Mouse (Mus musculus): Measurements from ENCODE around the gene Adcy9. TPM values are rescaled to one million over a fixed set of nuclear protein-coding genes. Genes with fewer than 3 reads are reported as not detected.

Gene Adcy9
- polyA plus RNA-seq, 1 experiment, result 0.01 TPM

DNA sequence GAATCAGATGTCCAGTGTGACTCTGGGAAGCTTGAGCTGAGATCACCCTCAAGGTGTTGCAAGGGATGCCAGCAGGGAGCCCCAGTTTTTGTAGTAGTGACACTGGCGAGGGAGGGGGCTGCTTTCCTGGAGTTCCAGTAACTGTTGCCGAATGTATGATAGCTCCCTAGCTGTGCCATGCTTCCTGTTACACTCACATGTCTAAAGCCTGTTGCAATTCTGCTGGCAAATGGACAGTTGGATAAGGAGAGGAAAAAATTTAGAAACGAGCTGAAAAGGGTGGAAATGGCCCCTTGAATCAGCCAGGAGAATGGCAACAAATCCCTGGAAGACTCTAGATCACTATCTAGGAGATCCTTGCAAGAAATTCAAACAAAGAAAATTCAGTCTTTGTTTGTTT is 140.7 kb downstream of the Adcy9 start:
- TF ChIP-seq GATA1 (IDR thresholded peaks at IDR 0.05; ENCODE audit: low read length), result no peak

DNA sequence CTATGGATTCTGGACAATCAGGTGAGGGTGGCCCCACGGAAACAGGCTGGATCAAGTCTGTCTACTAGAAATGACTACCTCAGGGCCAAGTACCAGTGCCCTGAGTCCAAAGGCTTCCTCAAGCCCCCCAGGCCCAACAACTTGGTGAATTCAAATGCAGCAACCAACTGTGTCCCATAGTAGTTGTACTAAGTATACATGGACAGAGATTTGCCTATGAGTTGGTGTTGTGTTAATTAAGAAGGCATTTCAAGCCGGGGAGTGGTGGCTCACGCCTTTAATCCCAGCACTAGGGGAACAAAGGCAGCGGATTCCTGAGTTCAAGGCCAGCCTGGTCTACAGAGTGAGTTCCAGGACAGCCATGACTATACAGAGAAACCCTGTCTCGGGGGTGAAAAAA is 143.7 kb downstream of the Adcy9 start:
- TF ChIP-seq GATA1 (IDR thresholded peaks at IDR 0.05; ENCODE audit: low read length), result no peak

DNA sequence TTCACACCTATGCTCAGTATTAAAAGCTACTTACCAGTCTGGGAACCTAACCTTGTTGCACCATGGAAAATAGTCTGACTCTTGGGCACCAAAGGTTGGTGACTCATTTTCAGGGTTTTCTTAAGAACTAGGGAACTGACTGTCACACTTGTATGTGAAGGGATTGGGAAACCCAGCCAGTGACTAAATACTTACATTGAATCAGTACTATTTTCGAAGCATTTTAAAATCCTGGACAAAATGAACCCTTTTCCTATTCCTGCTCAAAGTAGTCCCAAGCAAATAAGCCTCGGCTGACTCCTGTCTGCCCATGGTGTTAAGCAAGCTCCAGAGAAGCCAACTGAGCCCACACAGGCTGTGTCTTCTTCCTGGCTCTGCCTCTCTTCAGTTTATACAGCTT is 144.1 kb downstream of the Adcy9 start:
- TF ChIP-seq GATA1 (IDR thresholded peaks at IDR 0.05; ENCODE audit: low read length), result no peak

DNA sequence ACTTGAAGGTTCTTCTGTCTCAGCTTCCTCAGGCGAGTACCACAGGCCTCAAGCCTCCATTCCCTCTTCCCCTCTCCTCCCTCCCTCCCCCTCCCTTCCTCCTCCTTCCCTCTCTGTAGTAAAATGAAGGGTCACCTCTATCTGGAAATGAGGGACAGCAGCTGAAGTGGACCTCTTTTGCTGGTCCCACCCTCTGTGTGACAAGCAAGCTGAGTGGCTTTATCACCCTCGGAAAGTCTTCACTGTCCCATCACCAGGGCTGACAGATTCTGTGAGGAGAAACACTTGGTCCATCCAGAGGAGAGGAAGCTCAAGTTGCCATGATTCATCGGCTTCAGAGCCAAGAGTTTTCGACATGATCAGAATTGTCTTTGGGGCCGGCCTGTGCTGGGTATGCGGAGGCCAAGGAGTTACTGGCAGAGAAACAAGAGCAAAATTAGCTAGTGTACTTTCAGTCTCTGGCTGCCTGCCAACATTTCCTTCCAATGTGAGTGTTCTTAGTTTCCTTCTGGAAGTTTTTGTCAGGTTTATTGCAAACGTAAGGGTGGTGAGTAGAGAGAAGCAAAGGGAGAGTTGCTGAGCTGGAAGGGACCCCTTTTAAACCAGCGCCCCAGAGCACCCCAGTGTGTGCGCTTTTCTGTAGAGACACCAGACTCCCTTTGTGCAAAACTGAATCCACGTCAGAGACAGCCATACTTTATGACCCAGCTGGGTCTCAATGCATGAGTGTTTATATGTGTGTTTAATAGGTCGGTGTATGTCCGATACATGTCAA is 146.4 kb downstream of the Adcy9 start:
- TF ChIP-seq GATA1 (IDR thresholded peaks at IDR 0.05; ENCODE audit: low read length), result no peak

DNA sequence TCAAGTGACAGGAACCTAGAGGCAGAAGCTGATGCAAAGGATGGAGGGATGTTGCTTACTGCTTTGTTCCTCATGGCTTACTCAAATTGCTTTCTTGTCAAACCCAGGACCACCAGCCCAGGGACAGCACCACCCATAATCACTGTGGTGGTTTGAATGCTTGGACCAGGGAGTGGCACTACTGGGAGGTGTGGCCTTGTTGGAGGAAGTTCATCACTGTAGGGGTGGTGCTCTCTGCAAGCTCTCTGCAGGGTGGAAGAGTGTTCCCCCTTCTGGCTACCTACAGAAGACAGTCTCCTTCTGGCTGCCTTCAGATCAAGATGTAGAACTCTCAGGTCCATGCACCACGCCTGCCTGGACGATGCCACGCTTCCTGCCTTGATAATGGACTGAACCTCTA is 148.0 kb downstream of the Adcy9 start:
- TF ChIP-seq GATA1 (IDR thresholded peaks at IDR 0.05; ENCODE audit: low read length), result no peak

DNA sequence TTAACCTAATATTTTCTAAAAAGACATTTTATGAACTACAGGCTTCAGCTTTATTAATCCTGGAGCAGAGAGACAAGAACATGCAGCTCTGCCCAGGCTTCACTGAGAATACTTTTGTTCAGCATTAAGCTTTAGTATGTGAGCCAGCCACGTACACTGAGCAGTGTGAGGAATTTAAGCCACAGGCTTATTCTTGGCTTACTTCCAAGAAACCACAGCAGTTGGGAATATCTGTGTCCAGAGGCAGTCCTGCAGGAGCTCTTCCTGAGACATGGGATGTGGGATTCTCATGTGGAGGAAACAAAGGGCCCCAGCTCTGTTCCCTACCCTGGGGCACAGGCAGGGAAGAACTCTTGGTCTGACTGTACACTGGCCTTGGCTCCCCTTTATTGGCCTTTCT is 149.4 kb downstream of the Adcy9 start:
- no peak for TF ChIP-seq GATA1 (IDR thresholded peaks at IDR 0.05; ENCODE audit: low read length)

DNA sequence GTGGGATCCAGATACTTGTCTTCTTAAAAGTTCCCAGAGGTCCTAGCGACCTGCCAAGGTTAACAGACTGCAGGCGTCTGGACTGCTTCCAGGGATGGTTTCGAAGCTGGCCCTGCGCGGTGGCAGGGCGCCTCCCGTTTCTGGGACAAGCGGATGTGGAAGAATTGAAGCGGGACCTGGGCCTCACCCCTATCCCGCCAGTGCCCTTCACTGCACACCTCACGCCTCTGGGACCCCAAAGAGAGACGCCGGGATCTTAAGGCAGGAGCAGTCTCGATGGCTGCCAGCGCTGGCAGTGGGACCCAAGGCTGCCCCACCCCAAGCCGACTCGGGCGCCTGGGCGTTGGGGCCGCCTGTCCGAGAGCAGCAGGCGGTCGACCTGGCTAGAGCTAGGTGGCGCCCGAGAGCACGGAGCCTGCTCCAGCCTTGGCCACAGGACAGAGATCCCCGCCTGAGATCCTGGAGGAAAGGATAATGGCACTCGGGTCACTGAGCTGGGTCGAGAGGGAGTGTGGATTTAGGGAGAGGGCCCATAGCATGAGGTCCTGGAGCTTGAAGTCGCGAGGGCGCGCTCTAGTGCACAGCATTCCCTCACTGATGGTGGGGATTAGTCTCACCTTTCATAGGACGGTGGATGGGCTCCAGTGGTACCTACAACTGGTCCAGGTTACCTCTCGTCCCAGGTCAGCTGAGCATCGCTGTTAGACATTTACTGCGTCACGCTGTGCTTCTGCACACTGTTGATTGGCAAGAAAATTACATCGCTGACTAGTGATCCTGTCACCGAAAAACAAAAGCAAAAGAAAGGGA is 152.2 kb downstream of the Adcy9 start:
- no peak for TF ChIP-seq GATA1 (IDR thresholded peaks at IDR 0.05; ENCODE audit: low read length)

DNA sequence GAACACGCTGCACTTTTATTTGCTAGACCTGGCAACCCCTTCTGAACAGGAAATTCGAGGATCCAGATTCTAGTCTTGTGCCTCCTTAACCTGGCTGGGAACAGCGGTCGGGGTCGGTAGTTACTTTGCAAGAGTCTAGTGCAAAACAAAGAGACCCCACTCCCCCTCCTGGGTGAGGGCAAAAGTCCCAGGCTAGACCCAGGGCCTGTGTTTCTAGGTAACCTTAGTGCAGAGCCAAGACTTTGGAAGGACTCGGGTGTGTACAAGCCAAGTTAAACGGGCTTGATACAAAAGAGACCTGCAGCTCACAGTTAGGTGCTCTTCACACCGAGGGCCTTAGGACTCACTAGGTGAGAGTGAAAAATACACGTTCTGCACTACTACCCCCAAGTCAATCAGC is 152.8 kb downstream of the Adcy9 start:
- no peak for TF ChIP-seq GATA1 (IDR thresholded peaks at IDR 0.05; ENCODE audit: low read length)

DNA sequence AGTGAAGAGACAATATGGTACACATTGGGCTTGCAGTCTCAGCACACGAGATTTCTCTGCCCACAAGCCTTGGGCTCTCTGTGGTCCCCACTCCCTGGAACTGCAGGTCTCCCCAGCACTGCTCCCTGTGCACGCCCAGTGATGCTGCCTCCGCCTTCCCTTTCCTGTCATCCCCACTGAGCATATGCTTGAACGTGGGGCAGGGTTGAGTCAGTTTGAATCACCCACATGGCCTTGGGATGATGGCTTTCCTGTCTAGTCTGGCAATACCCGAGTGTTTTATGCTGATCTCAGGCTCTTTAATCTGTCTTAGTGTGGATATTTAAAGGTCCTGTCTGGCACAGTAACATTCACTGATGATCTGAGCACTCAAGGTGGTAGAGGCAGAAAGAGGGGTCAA is 154.9 kb downstream of the Adcy9 start:
- TF ChIP-seq GATA1 (IDR thresholded peaks at IDR 0.05; ENCODE audit: low read length), result no peak

DNA sequence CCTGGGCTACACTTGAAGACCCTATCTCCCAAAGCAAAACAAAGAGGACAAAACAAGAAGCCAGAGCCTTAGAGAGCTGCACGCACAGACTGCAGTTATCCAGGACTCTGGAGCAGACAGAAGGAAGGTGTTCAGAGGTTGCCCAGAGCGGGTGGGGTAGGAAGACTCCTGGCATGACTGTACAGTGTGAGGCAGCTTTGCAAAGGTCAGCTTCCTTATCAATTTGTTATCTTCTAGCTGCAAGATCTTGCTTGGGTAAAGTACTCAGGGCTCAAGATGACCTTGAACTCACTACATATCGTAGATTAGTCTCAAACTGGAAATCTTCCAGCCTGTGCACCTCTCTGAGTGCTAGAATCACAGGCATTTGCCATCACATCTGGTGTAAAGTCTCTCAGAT is 156.8 kb downstream of the Adcy9 start:
- TF ChIP-seq GATA1 (IDR thresholded peaks at IDR 0.05; ENCODE audit: low read length), result no peak

DNA sequence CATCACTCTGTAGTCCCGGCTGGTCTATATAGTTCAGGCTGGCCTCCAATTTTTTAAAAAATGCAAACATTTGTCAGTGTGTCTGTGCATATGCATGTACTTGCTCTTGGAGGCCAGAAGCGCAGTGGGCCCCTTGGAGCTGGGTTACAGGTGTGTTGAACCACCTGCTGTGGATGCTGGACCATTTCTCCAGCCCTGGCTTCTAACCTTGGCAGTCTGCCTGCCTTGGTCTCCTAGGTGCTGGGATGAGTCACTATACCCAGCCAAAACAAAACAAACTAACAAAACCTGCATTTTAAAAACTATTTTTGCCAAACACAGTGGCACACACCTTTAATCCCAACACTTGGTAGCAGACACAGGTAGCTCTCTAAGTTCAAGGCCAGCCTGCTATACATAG is 162.8 kb downstream of the Adcy9 start:
- no peak for TF ChIP-seq GATA1 (IDR thresholded peaks at IDR 0.05; ENCODE audit: low read length)

DNA sequence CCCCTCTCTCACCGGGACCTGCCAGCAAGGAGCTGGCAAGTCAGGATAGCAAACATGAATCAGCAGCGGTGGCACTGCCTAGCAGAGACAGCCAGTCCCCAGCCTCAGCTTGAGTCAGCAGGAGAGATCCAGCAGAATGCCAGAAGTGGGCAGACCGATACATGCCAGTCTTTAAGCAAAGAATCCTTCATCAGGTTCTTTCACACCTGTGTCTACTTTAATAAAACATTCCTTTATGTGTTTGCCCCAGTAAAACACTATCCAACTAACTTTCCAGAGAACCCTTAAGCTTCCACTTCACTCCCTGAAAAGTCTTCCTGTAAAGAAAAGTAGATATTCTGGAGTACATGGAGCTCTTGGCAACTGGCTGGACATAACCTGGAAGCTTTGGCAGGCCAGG is 171.5 kb downstream of the Adcy9 start:
- TF ChIP-seq GATA1 (IDR thresholded peaks at IDR 0.05; ENCODE audit: low read length), result no peak

Other genes with a start within 250 kb of the Adcy9 start
- gene Crebbp, start 206.5 kb downstream of the Adcy9 start, polyA plus RNA-seq (2012), result 4.9 and 8.4 TPM in 2 replicates
- 2.1 and 4.0 TPM in 2 replicates for gene Srl, start 121.3 kb upstream of the Adcy9 start, polyA plus RNA-seq (2012)
- gene Tfap4, start 139.4 kb upstream of the Adcy9 start, polyA plus RNA-seq (2012), result 66.7 and 92.6 TPM in 2 replicates
- 0.44 and 1.1 TPM in 2 replicates for gene Glis2, start 174.2 kb upstream of the Adcy9 start, polyA plus RNA-seq (2012)
- 46.4 and 52.4 TPM in 2 replicates for gene Pam16, start 204.5 kb upstream of the Adcy9 start, polyA plus RNA-seq (2012)
- gene Vasn, start 219.4 kb upstream of the Adcy9 start, polyA plus RNA-seq (2012), result not detected in 2 replicates
- 50.7 and 70.0 TPM in 2 replicates for gene Dnaja3, start 219.5 kb upstream of the Adcy9 start, polyA plus RNA-seq (2012)

All from G1E-ER4 (cell line).